Mouse (Mus musculus): ENCODE results near the gene Stk32b.

Stk32b gene

GRCm38 (mm10) chr5:37664962-37665361 lies 52.0 kb downstream of the Stk32b start:
- in situ Hi-C loops (cut with MboI, MseI) = no loop called here

- in situ Hi-C loops (cut with MboI, MseI) = no loop called here
These were observed 57.8 kb downstream of the Stk32b start for GRCm38 (mm10) chr5:37659177-37659576.

- in situ Hi-C loops (cut with MboI, MseI) = no loop called here
These were observed 59.2 kb downstream of the Stk32b start for GRCm38 (mm10) chr5:37657741-37658140.

GRCm38 (mm10) chr5:37655208-37655607 lies 61.8 kb downstream of the Stk32b start:
- in situ Hi-C loops (cut with MboI, MseI) = no loop called here

GRCm38 (mm10) chr5:37650681-37651211 lies 66.2 kb downstream of the Stk32b start:
- in situ Hi-C loops (cut with MboI, MseI) = no loop called here

- in situ Hi-C loops (cut with MboI, MseI) = no loop called here
These were observed 66.8 kb downstream of the Stk32b start for GRCm38 (mm10) chr5:37650089-37650601.

- in situ Hi-C loops (cut with MboI, MseI) = no loop called here
These were observed 72.9 kb downstream of the Stk32b start for GRCm38 (mm10) chr5:37644082-37644481.

GRCm38 (mm10) chr5:37642486-37642885 lies 74.5 kb downstream of the Stk32b start:
- in situ Hi-C loops (cut with MboI, MseI) = no loop called here

GRCm38 (mm10) chr5:37634791-37635190 lies 82.2 kb downstream of the Stk32b start:
- in situ Hi-C loops (cut with MboI, MseI) = loop anchor here (10.0 kb wide), 1 partner anchor 1310 kb away; no protein-coding TSS in a partner anchor

- in situ Hi-C loops (cut with MboI, MseI) = no loop called here
These were observed 89.4 kb downstream of the Stk32b start for GRCm38 (mm10) chr5:37627437-37628163.

GRCm38 (mm10) chr5:37611874-37612273 lies 105.1 kb downstream of the Stk32b start:
- in situ Hi-C loops (cut with MboI, MseI) = no loop called here

- in situ Hi-C loops (cut with MboI, MseI) = no loop called here
These were observed 117.4 kb downstream of the Stk32b start for GRCm38 (mm10) chr5:37599566-37599965.

- in situ Hi-C loops (cut with MboI, MseI) = no loop called here
These were observed 118.7 kb downstream of the Stk32b start for GRCm38 (mm10) chr5:37598271-37598670.

GRCm38 (mm10) chr5:37592411-37592810 lies 124.6 kb downstream of the Stk32b start:
- in situ Hi-C loops (cut with MboI, MseI) = no loop called here

GRCm38 (mm10) chr5:37587861-37588260 lies 129.1 kb downstream of the Stk32b start:
- in situ Hi-C loops (cut with MboI, MseI) = no loop called here

- in situ Hi-C loops (cut with MboI, MseI) = no loop called here
These were observed 130.9 kb downstream of the Stk32b start for GRCm38 (mm10) chr5:37586071-37586470.

GRCm38 (mm10) chr5:37575427-37575826 lies 141.5 kb downstream of the Stk32b start:
- in situ Hi-C loops (cut with MboI, MseI) = no loop called here

- in situ Hi-C loops (cut with MboI, MseI) = no loop called here
These were observed 159.6 kb downstream of the Stk32b start for GRCm38 (mm10) chr5:37557274-37557815.

GRCm38 (mm10) chr5:37554231-37554630 lies 162.7 kb downstream of the Stk32b start:
- in situ Hi-C loops (cut with MboI, MseI) = no loop called here

- in situ Hi-C loops (cut with MboI, MseI) = no loop called here
These were observed 165.3 kb downstream of the Stk32b start for GRCm38 (mm10) chr5:37551649-37552048.

GRCm38 (mm10) chr5:37535726-37536293 lies 181.2 kb downstream of the Stk32b start:
- in situ Hi-C loops (cut with MboI, MseI) = no loop called here

- in situ Hi-C loops (cut with MboI, MseI) = no loop called here
These were observed 181.7 kb downstream of the Stk32b start for GRCm38 (mm10) chr5:37535227-37535626.

- in situ Hi-C loops (cut with MboI, MseI) = no loop called here
These were observed 191.6 kb downstream of the Stk32b start for GRCm38 (mm10) chr5:37525363-37525762.
